Mouse (Mus musculus) embryonic facial prominence, embryonic 11.5 days (tissue): ENCODE results near the gene AI467606. TPM values are rescaled to one million over a fixed set of nuclear protein-coding genes. Genes with fewer than 3 reads are reported as not detected.

Experiments
- ATAC-seq: fragments of 200-750 bp; cut with Nextera tagmentation; replicated peaks from 2 replicates; pipeline ENCODE4 v1.8.0; 2017; ENCODE audit warnings: low read depth; ENCODE audit not compliant: insufficient number of reproducible peaks, low FRiP score, low TSS enrichment
- DNase-seq: peaks from one replicate; pipeline ENCODE4 v3.0.0-alpha.2; 2015; ENCODE audit warnings: low spot score
- H3K27ac ChIP-seq: fragments of 300-500 bp; sonication (generic); replicated peaks from 2 replicates; pipeline ENCODE4 v1.5.1; 2014; ENCODE audit warnings: mild to moderate bottlenecking, low read depth, low read length, control low read depth
- H3K27me3 ChIP-seq: fragments of 300-500 bp; sonication (generic); 2 replicates; pipeline ENCODE4 v1.6.1; 2014; ENCODE audit warnings: mild to moderate bottlenecking, low read length, moderate library complexity, mixed read lengths; ENCODE audit not compliant: control insufficient read depth, insufficient read depth
- H3K36me3 ChIP-seq: fragments of 300-500 bp; sonication (generic); replicated peaks from 2 replicates; pipeline ENCODE4 v1.6.1; 2014; ENCODE audit warnings: low read depth, mild to moderate bottlenecking, low read length, moderate library complexity, mixed read lengths; ENCODE audit not compliant: control insufficient read depth, insufficient read depth
- H3K4me1 ChIP-seq: fragments of 300-500 bp; sonication (generic); 2 replicates; pipeline ENCODE4 v1.6.1; 2014; ENCODE audit warnings: low read length, mixed read lengths; ENCODE audit not compliant: control insufficient read depth, insufficient read depth
- H3K4me2 ChIP-seq: fragments of 300-500 bp; sonication (generic); 2 replicates; pipeline ENCODE4 v1.6.1; 2014; ENCODE audit warnings: low read depth, mild to moderate bottlenecking, control low read depth, low read length, moderate library complexity
- H3K4me3 ChIP-seq: fragments of 300-500 bp; sonication (generic); 2 replicates; pipeline ENCODE4 v1.5.1; 2014; ENCODE audit warnings: low read depth, low read length, control low read depth
- H3K9ac ChIP-seq: fragments of 300-500 bp; sonication (generic); replicated peaks from 2 replicates; pipeline ENCODE4 v1.6.1; 2014; ENCODE audit warnings: mild to moderate bottlenecking, control low read depth, low read length
- H3K9me3 ChIP-seq: fragments of 300-500 bp; sonication (generic); replicated peaks from 2 replicates; pipeline ENCODE4 v1.6.1; 2016; ENCODE audit warnings: mild to moderate bottlenecking, low read length, inconsistent platforms, mixed read lengths; ENCODE audit not compliant: control insufficient read depth
- WGBS: fragments of 180-500 bp; shearing (Covaris S2); extraction: QIAGEN DNeasy Blood & Tissue Kit; methylation state at CpG from one replicate; pipeline ENCODE4 v1.1.7; 2014; 5-methylcytosine and 5-hydroxymethylcytosine counted together
- microRNA-seq: library from miRNA; unstranded; fragments of <30 nt; microRNA quantifications from one replicate; pipeline ENCODE4, GENCODE M21; 2016; ENCODE audit warnings: borderline number of aligned reads
- polyA plus RNA-seq: library from polyadenylated mRNA; unstranded; fragments of >200 nt; fragmentation: Nextera tagmentation; extraction: Ambion mirVana; gene quantifications from 2 replicates; pipeline ENCODE4 v1.2.1, GENCODE M21; 2014

The AI467606 gene
- polyA plus RNA-seq, 1 experiment from 2014 or later, result 1.0 TPM

DNA sequence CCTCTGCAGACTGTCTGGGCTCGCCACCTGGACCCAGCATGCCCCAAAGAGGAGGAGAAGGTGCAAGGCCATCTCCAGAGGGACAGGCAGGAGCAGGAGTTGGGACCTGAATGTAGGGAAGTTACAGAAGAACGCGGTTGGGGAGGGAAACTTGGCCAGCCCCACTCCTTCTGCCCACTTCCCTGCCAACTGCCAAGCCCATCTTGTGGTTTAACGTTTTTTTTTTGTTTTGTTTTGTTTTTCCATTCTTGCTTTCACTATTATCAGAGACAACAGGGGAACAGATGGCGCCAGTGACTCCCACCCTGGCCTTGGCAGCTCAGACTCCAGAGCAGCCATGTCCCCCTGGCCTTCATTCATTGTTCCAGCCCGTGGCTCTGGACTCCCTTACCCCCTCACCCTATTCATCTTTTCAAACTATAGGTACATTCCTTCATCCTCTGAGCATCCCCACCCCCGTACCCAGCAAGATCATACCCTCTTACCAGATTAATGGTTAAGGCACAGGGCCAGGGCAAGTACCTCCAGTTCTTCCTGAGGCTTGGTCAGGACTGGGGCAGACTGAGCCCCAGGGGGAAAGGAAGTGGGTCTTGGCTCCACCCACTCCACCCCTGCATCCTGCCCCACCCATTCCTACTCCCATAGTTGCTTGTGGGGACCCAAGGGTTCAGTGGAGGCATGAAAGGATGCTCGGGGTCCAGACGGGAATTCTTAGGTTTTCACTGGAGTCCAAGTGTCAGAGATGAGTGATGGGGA, 46.3 kb downstream of the AI467606 start, which contains the start of gene Spn:
Gene Spn (minus strand): TSS at position 562 of the 756 bp plus-strand sequence.
- ATAC-seq, result no peak

DNA sequence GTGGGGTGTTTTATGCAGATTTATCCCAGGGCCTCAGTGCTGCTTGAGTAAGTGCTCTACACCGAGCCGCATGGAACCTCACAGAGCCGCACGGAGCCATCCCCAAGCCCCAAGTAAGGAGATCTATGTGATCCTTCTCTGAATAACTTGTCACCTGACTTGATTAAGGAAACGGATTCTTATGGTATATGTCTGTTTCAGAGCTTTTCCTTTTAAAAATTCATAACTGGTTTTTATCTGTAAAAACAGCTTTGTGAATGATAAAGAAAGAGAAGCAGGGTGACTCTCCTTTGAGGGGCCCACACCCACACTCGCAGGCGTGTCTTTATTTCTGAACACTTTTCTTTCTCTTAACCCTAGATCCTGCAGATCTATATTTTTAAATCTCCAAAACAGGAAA, 47.9 kb downstream of the AI467606 start:
- Histone ChIP-seq H3K4me3 (no peak overlapping the region), H3K27ac (no peak overlapping the region), H3K4me2 (no peak overlapping the region), H3K4me1 (no peaks in the 10 kb centered on the region), H3K9me3 (no peaks in the 10 kb centered on the region), H3K9ac (no peak overlapping the region), H3K36me3 (no peaks in the 10 kb centered on the region), H3K27me3 (no peaks in the 10 kb centered on the region)
- ATAC-seq (no peak), DNase-seq (no peak)
- WGBS, result 92% methylated on average over 7 of the region's 7 CpGs

More for the DNA sequence above, 46.3 kb downstream of the AI467606 start, which contains the start of gene Spn:
- Histone ChIP-seq H3K9me3 (no peaks in the 10 kb centered on the region), H3K27ac (no peak within 1 kb of the TSS), H3K4me3 (no peak within 1 kb of the TSS), H3K4me2 (no peak within 1 kb of the TSS), H3K36me3 (no peaks in the 10 kb centered on the region), H3K4me1 (no peaks in the 10 kb centered on the region), H3K9ac (no peak within 1 kb of the TSS), H3K27me3 (no peaks in the 10 kb centered on the region)
- 70% methylated on average over 9 of the region's 9 CpGs for WGBS
- no peak for DNase-seq

DNA sequence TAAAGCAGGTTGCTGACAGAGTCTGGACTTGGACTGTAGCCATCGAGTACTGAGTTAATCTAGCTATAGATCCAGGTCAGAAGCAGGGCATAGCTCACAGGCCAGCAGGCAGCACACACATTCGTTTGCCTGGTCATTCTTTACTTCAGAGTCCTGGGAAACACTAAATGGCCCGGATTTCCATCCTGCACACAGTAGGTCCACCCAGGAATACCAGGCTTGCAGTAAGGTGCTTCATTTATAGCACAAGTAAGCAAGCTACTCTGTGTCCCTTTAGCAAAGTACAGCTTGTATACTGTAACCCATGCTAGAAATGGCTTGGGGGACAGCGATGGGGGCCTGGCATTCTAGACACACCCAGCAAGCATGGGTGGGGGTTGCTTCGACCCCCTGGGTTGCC, 48.4 kb downstream of the AI467606 start:
- Histone ChIP-seq H3K36me3 (no peaks in the 10 kb centered on the region), H3K4me3 (no peak overlapping the region), H3K27me3 (no peaks in the 10 kb centered on the region), H3K27ac (no peak overlapping the region), H3K9me3 (no peaks in the 10 kb centered on the region), H3K9ac (no peak overlapping the region), H3K4me2 (no peak overlapping the region), H3K4me1 (no peaks in the 10 kb centered on the region)
- no peak for ATAC-seq
- DNase-seq, result no peak
- 51% methylated on average over 5 of the region's 5 CpGs for WGBS

DNA sequence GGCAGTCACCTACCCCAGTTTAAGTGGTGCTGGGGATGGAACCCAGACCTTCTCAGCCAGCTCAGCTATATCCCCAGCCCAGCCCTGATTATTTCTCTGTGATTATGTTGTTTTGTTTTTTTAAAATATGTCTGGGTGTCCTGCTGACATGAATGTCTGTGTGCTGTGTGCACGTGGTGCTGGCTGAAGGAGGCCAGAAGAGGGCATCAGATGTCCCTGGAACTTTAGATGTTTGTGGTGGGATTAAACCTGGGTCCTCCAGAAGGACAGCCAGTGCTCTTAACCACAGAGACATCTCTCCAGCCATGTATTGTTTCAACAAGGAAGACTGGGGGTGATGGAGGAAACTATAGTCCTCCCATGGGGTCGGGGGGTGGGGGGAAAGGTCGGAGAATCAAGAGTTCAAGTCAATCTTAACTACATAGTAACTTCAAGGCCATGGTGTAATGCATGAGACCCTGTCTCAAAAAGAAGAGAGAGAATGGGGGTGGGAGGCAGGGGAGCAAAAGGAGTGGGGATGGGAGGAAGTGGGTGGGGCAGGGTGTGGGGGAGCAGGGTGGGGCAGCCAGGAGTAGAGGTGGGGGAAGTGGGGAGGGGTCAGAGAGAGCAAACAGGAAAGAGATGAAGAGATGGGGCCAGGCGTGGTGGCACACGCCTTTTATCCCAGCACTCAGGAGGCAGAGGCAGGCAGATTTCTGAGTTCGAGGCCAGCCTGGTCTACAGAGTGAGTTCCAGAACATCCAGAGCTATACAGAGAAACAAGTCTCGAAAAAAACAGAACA, 49.7 kb downstream of the AI467606 start:
- no peak for ATAC-seq
- no peak for DNase-seq
- no peaks in the 10 kb centered on the region for H3K9me3 ChIP-seq
- no peaks in the 10 kb centered on the region for H3K4me1 ChIP-seq
- H3K27me3 ChIP-seq, result no peaks in the 10 kb centered on the region
- H3K4me3 ChIP-seq, result no peak overlapping the region
- no peak overlapping the region for H3K27ac ChIP-seq
- WGBS, result 65% methylated on average over 7 of the region's 7 CpGs
- no peak overlapping the region for H3K9ac ChIP-seq
- H3K4me2 ChIP-seq, result no peak overlapping the region
- no peaks in the 10 kb centered on the region for H3K36me3 ChIP-seq

DNA sequence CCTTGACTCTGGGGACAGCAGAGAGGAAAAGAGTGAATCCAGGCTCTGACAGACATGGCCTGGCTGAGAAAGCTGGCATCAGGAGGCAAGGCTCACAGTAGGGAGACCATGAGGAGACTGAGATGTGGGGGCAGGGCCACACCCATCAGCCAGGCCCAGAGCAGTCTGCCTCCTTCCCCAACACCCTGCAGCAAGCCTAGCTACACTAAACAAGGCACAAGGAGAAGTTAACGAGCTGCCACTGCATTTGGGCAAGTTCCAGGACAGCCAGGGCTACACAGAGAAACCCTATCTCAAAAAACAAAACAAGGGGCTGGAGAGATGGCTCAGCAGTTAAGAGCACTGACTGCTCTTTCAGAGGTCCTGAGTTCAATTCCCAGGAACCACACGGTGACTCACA, 51.1 kb downstream of the AI467606 start:
- H3K4me2 ChIP-seq, result no peak overlapping the region

DNA sequence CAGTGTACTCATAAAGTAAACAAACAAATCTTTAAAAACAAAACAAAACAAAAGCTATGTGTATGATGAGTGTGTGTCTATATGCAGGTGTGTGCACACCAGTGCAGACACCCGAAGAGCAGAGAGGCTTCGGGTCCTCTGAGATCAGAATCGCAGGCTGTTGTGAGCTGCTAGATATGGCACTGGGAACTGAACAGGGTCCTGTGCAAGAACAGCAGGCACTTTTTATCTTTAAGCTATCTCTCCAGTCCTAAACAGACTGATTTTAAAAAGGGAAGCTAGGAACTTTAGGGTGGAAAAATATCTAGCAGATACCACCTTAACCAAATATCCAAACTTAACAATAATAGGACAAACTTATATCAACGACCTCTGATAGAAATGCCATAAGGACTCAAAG, 51.5 kb downstream of the AI467606 start:
- ATAC-seq, result no peak
- no peak overlapping the region for H3K9ac ChIP-seq
- DNase-seq, result no peak
- H3K27ac ChIP-seq, result no peak overlapping the region
- H3K4me2 ChIP-seq, result no peak overlapping the region
- H3K27me3 ChIP-seq, result no peaks in the 10 kb centered on the region
- H3K9me3 ChIP-seq, result no peaks in the 10 kb centered on the region
- H3K4me3 ChIP-seq, result no peak overlapping the region
- no peaks in the 10 kb centered on the region for H3K4me1 ChIP-seq
- no peaks in the 10 kb centered on the region for H3K36me3 ChIP-seq
- WGBS, result 86% methylated on average over 4 of the region's 4 CpGs

More for the DNA sequence above, 51.1 kb downstream of the AI467606 start:
- Histone ChIP-seq H3K4me3 (no peak overlapping the region), H3K9ac (no peak overlapping the region), H3K4me1 (no peaks in the 10 kb centered on the region), H3K9me3 (no peaks in the 10 kb centered on the region), H3K36me3 (no peaks in the 10 kb centered on the region), H3K27ac (no peak overlapping the region), H3K27me3 (no peaks in the 10 kb centered on the region)
- no peak for ATAC-seq
- WGBS, result 60% methylated on average over 2 of the region's 2 CpGs
- no peak for DNase-seq

Small RNAs within 50 kb of the gene (microRNA-seq; reads per million reads assigned to microRNA genes)
- not detected for gene Gm44343

Other genes starting within 250 kb of the AI467606 start
- 1.5 and 1.7 TPM in 2 replicates for gene Doc2a, start 243.9 kb upstream of the AI467606 start, polyA plus RNA-seq
- gene Hirip3, start 229.4 kb upstream of the AI467606 start, polyA plus RNA-seq, result 18.8 and 23.4 TPM in 2 replicates
- gene Ino80e, start 229.0 kb upstream of the AI467606 start, polyA plus RNA-seq, result 100 and 101 TPM in 2 replicates
- gene Taok2, start 206.7 kb upstream of the AI467606 start, polyA plus RNA-seq, result 21.6 and 23.6 TPM in 2 replicates
- 15.8 and 18.4 TPM in 2 replicates for gene Tmem219, start 168.4 kb upstream of the AI467606 start, polyA plus RNA-seq
- 15.1 and 18.5 TPM in 2 replicates for gene Kctd13, start 162.5 kb upstream of the AI467606 start, polyA plus RNA-seq
- 0.60 TPM in 2 replicates for gene Asphd1, start 141.8 kb upstream of the AI467606 start, polyA plus RNA-seq
- gene Sez6l2, start 140.8 kb upstream of the AI467606 start, polyA plus RNA-seq, result 1.2 and 3.2 TPM in 2 replicates
- 64.3 and 71.6 TPM in 2 replicates for gene Cdipt, start 115.4 kb upstream of the AI467606 start, polyA plus RNA-seq
- 1.0 and 2.0 TPM in 2 replicates for gene Cdiptos, start 115.3 kb upstream of the AI467606 start, polyA plus RNA-seq
- 2.6 and 3.0 TPM in 2 replicates for gene Mvp, start 76.7 kb upstream of the AI467606 start, polyA plus RNA-seq
- 0.32 and 0.53 TPM in 2 replicates for gene Pagr1b, start 74.9 kb upstream of the AI467606 start, polyA plus RNA-seq
- 53.4 and 75.3 TPM in 2 replicates for gene Pagr1a, start 74.0 kb upstream of the AI467606 start, polyA plus RNA-seq
- 52.7 and 56.0 TPM in 2 replicates for gene Gm42742, start 70.3 kb upstream of the AI467606 start, polyA plus RNA-seq
- 7.6 and 7.7 TPM in 2 replicates for gene Prrt2, start 70.1 kb upstream of the AI467606 start, polyA plus RNA-seq
- gene Maz, start 64.3 kb upstream of the AI467606 start, polyA plus RNA-seq, result 63.1 and 66.4 TPM in 2 replicates
- gene Kif22, start 48.9 kb upstream of the AI467606 start, polyA plus RNA-seq, result 192 and 199 TPM in 2 replicates
- gene Zg16, start 4.0 kb upstream of the AI467606 start, polyA plus RNA-seq, result not detected in 2 replicates
- 2.5 and 3.0 TPM in 2 replicates for gene Qprt, start 30.9 kb downstream of the AI467606 start, polyA plus RNA-seq
- not detected in 2 replicates for gene Spn, start 46.5 kb downstream of the AI467606 start, polyA plus RNA-seq
- 71.8 and 74.0 TPM in 2 replicates for gene Cd2bp2, start 104.7 kb downstream of the AI467606 start, polyA plus RNA-seq
- 15.8 and 19.2 TPM in 2 replicates for gene Tbc1d10b, start 117.1 kb downstream of the AI467606 start, polyA plus RNA-seq
- 19.8 and 22.8 TPM in 2 replicates for gene Mylpf, start 117.5 kb downstream of the AI467606 start, polyA plus RNA-seq
- gene Zfp553, start 141.7 kb downstream of the AI467606 start, polyA plus RNA-seq, result 20.9 and 22.5 TPM in 2 replicates
- gene Sept1, start 141.8 kb downstream of the AI467606 start, polyA plus RNA-seq, result 21.0 and 24.6 TPM in 2 replicates
- gene Zfp771, start 152.9 kb downstream of the AI467606 start, polyA plus RNA-seq, result 63.2 and 65.3 TPM in 2 replicates
- gene Dctpp1, start 169.3 kb downstream of the AI467606 start, polyA plus RNA-seq, result 253 and 266 TPM in 2 replicates
- gene Sephs2, start 182.7 kb downstream of the AI467606 start, polyA plus RNA-seq, result 92.4 and 102 TPM in 2 replicates
- 0.59 and 1.2 TPM in 2 replicates for gene Itgal, start 204.9 kb downstream of the AI467606 start, polyA plus RNA-seq